Mouse (Mus musculus) MEL (cell line): ENCODE measurements around the gene Dlgap1. TPM values are rescaled to one million over a fixed set of nuclear protein-coding genes. Genes with fewer than 3 reads are reported as not detected.

ENCODE experiments used
- DNase-seq: peaks from one replicate; pipeline ENCODE4 v3.0.0; 2011; ENCODE audit warnings: low read depth, low spot score
- H3K27ac ChIP-seq: 2 replicates; pipeline ENCODE4 v1.5.1; 2012; ENCODE audit warnings: low read depth, mild to moderate bottlenecking, control low read depth, low read length, moderate library complexity; ENCODE audit not compliant: control insufficient read depth
- H3K27me3 ChIP-seq, 2 experiments: fragments of 150-350 bp in 1 of 2; sonication (generic) in 1 of 2; 2 replicates each; pipeline ENCODE4 v1.6.1; 2012; ENCODE audit warnings: low read length in 2 of 2, mild to moderate bottlenecking in 2 of 2, improper control_type of control experiment in 1 of 2, moderate library complexity in 1 of 2; ENCODE audit not compliant: insufficient read depth in 2 of 2, control insufficient read depth in 1 of 2
- H3K36me3 ChIP-seq, 2 experiments: 2 replicates each; pipeline ENCODE4 v1.6.1; 2012 to 2014; ENCODE audit warnings: low read length in 2 of 2, improper control_type of control experiment in 1 of 2, inconsistent platforms in 1 of 2, mild to moderate bottlenecking in 1 of 2; ENCODE audit not compliant: insufficient read depth in 2 of 2, control insufficient read depth in 1 of 2
- H3K4me1 ChIP-seq, 2 experiments: fragments of 150-350 bp in 1 of 2; sonication (generic) in 1 of 2; 2 replicates each; pipeline ENCODE4 v1.6.1; 2012; ENCODE audit warnings: low read length in 2 of 2, improper control_type of control experiment in 1 of 2, mild to moderate bottlenecking in 1 of 2; ENCODE audit not compliant: insufficient read depth in 2 of 2, control insufficient read depth in 1 of 2
- H3K4me3 ChIP-seq, 2 experiments: fragments of 150-350 bp in 1 of 2; sonication (generic) in 1 of 2; 2 replicates each; pipeline ENCODE4 v1.5.1; 2012; ENCODE audit warnings: low read depth in 2 of 2, low read length in 2 of 2, mild to moderate bottlenecking in 2 of 2, moderate library complexity in 2 of 2, control low read depth in 1 of 2, improper control_type of control experiment in 1 of 2; ENCODE audit not compliant: control insufficient read depth in 1 of 2, insufficient read depth in 1 of 2
- H3K79me2 ChIP-seq: 2 replicates; pipeline ENCODE4 v1.6.1; 2012; ENCODE audit warnings: mild to moderate bottlenecking, low read length, moderate library complexity; ENCODE audit not compliant: control insufficient read depth, poor library complexity, insufficient read depth
- H3K9ac ChIP-seq: 2 replicates; pipeline ENCODE4 v1.6.1; 2012; ENCODE audit warnings: low read depth, mild to moderate bottlenecking, control low read depth, low read length, moderate library complexity; ENCODE audit not compliant: control insufficient read depth, poor library complexity, severe bottlenecking
- H3K9me3 ChIP-seq: fragments of 150-350 bp; sonication (generic); replicated peaks from 2 replicates; pipeline ENCODE4 v1.6.1; 2012; ENCODE audit warnings: mild to moderate bottlenecking, low read length, improper control_type of control experiment, moderate library complexity; ENCODE audit not compliant: insufficient read depth
- CHD1 ChIP-seq: IDR thresholded peaks from 2 replicates; pipeline ENCODE4 v1.6.1; 2012; ENCODE audit warnings: low read depth, mild to moderate bottlenecking, inconsistent platforms, low read length, improper control_type of control experiment
- CHD2 ChIP-seq: IDR thresholded peaks from 2 replicates; pipeline ENCODE4 v1.6.1; 2011; ENCODE audit warnings: low read length, improper control_type of control experiment
- E2F4 ChIP-seq: IDR thresholded peaks from 2 replicates; pipeline ENCODE4 v1.6.1; 2011; ENCODE audit warnings: low read depth, low read length, improper control_type of control experiment, borderline replicate concordance
- ELF1 ChIP-seq: IDR thresholded peaks from 2 replicates; pipeline ENCODE4 v1.6.1; 2014; ENCODE audit warnings: low read depth, mild to moderate bottlenecking, inconsistent platforms, low read length, improper control_type of control experiment, moderate library complexity
- GATA1 ChIP-seq: IDR thresholded peaks from 2 replicates; pipeline ENCODE4 v1.6.1; 2011; ENCODE audit warnings: low read depth, low read length, improper control_type of control experiment
- HCFC1 ChIP-seq: IDR thresholded peaks from 2 replicates; pipeline ENCODE4 v1.6.1; 2012; ENCODE audit warnings: low read depth, mild to moderate bottlenecking, inconsistent platforms, low read length, improper control_type of control experiment, moderate library complexity
- KAT2A ChIP-seq: conservative IDR thresholded peaks from 2 replicates; pipeline ENCODE4 v1.6.1; 2012; ENCODE audit warnings: low read depth, low read length, improper control_type of control experiment, inconsistent platforms
- MAFK ChIP-seq: IDR thresholded peaks from 2 replicates; pipeline ENCODE4 v1.6.1; 2011; ENCODE audit warnings: low read depth, mild to moderate bottlenecking, low read length, improper control_type of control experiment, borderline replicate concordance
- MYB ChIP-seq: IDR thresholded peaks from 2 replicates; pipeline ENCODE4 v1.6.1; 2011; ENCODE audit warnings: mild to moderate bottlenecking, low read depth, low read length, improper control_type of control experiment
- NRF1 ChIP-seq: IDR thresholded peaks from 2 replicates; pipeline ENCODE4 v1.6.1; 2014; ENCODE audit warnings: low read depth, mild to moderate bottlenecking, inconsistent platforms, low read length, improper control_type of control experiment, moderate library complexity; ENCODE audit not compliant: poor library complexity, insufficient read depth, severe bottlenecking
- POLR2A ChIP-seq, 2 experiments: IDR thresholded peaks; 2 replicates each; pipeline ENCODE4 v1.6.1; 2011 to 2012; ENCODE audit warnings: low read length in 2 of 2, mild to moderate bottlenecking in 2 of 2, control low read depth in 1 of 2, improper control_type of control experiment in 1 of 2, low read depth in 1 of 2, moderate library complexity in 1 of 2; ENCODE audit not compliant: control insufficient read depth in 1 of 2, insufficient read depth in 1 of 2, poor library complexity in 1 of 2
- POLR2AphosphoS2 ChIP-seq: IDR thresholded peaks from 2 replicates; pipeline ENCODE4 v1.6.1; 2011; ENCODE audit warnings: low read length, improper control_type of control experiment
- POLR2AphosphoS5 ChIP-seq: IDR thresholded peaks from 2 replicates; pipeline ENCODE4 v1.6.1; 2012; ENCODE audit warnings: low read depth, borderline replicate concordance, mild to moderate bottlenecking, inconsistent platforms, low read length, moderate library complexity, mixed read lengths
- RAD21 ChIP-seq: IDR thresholded peaks from 2 replicates; pipeline ENCODE4 v1.6.1; 2011; ENCODE audit warnings: mild to moderate bottlenecking, low read depth, low read length, improper control_type of control experiment
- RCOR1 ChIP-seq: IDR thresholded peaks from 2 replicates; pipeline ENCODE4 v1.6.1; 2012; ENCODE audit warnings: low read depth, mild to moderate bottlenecking, inconsistent platforms, low read length, improper control_type of control experiment
- ZNF384 ChIP-seq: IDR thresholded peaks from 2 replicates; pipeline ENCODE4 v1.6.1; 2012; ENCODE audit warnings: low read depth, mild to moderate bottlenecking, inconsistent platforms, low read length, improper control_type of control experiment
- polyA plus RNA-seq, 2 experiments: library from polyadenylated mRNA; stranded (reverse) in 1 of 2; unstranded in 1 of 2; fragments of >175 nt in 1 of 2; fragments of >200 nt in 1 of 2; gene quantifications; 2 replicates each; pipeline versions ENCODE4 v1.2.1 to v1.2.4; 2012; ENCODE audit warnings: low replicate concordance in 2 of 2, low read depth in 1 of 2; ENCODE audit not compliant: insufficient read length in 2 of 2, insufficient read depth in 1 of 2, missing spikeins in 1 of 2
- total RNA-seq: library from RNA; depleted of rRNA; stranded (reverse); fragments of 300-350 nt; gene quantifications from 2 replicates; pipeline ENCODE4 v1.2.3, GENCODE M21; 2012

Gene Dlgap1
- total and polyA plus RNA-seq, 3 experiments, result 0.06 TPM; not detected in 2

GRCm38 (mm10) chr17:70843252-70843651 lies 874.4 kb downstream of the Dlgap1 start (continued):
- TF ChIP-seq RCOR1, result no peak

- Histone ChIP-seq H3K27ac (no peak overlapping the region), H3K4me1 (peaks cover 12 to 19% of the 10 kb centered on the region in 2 experiments; a peak in 3 of 4 replicates), H3K79me2 (peaks cover 31% of the 10 kb centered on the region), H3K36me3 (peaks cover 16 to 22% of the 10 kb centered on the region in 2 experiments), H3K9me3 (no peaks in the 10 kb centered on the region), H3K27me3 (no peaks in the 10 kb centered on the region), H3K4me3 (no peak overlapping the region), H3K9ac (no peak overlapping the region)
- no peak for DNase-seq
- TF ChIP-seq KAT2A, result no peak
Measured at GRCm38 (mm10) chr17:70844971-70845370, 876.1 kb downstream of the Dlgap1 start.

GRCm38 (mm10) chr17:70845543-70845942 lies 876.7 kb downstream of the Dlgap1 start:
- no peak overlapping the region for H3K27ac ChIP-seq
- H3K36me3 ChIP-seq, result peaks cover 16 to 22% of the 10 kb centered on the region in 2 experiments
- no peaks in the 10 kb centered on the region for H3K27me3 ChIP-seq
- DNase-seq, result no peak
- TF ChIP-seq RAD21 (no peak), CHD2 (no peak), HCFC1 (no peak), MYB (no peak), CHD1 (no peak), POLR2AphosphoS5 (no peak), POLR2AphosphoS2 (no peak), MAFK (no peak), NRF1 (no peak), E2F4 (no peak), ELF1 (no peak), POLR2A (IDR thresholded peaks at IDR 0.05; ENCODE audit: control insufficient read depth in 1 of 2, insufficient read depth in 1 of 2, low read depth in 1 of 2, low read length in 2 of 2, poor library complexity in 1 of 2) (no peak), RCOR1 (no peak), GATA1 (no peak), ZNF384 (no peak)
- TF ChIP-seq, all 39 proteins: peak for 0
- H3K4me3 ChIP-seq, result no peak overlapping the region
- no peaks in the 10 kb centered on the region for H3K9me3 ChIP-seq
- peaks cover 12 to 19% of the 10 kb centered on the region in 2 experiments; a peak in 3 of 4 replicates for H3K4me1 ChIP-seq
- H3K79me2 ChIP-seq, result peaks cover 37% of the 10 kb centered on the region
- H3K9ac ChIP-seq, result no peak overlapping the region
